Mouse (Mus musculus): ENCODE data around the gene Slc44a3. TPM values are rescaled to one million over a fixed set of nuclear protein-coding genes. Genes with fewer than 3 reads are reported as not detected.
A peak's percentile ranks its signal among the peaks of the same experiment; 100 is the strongest.

Slc44a3 gene
- total RNA-seq, 2 experiments from 2014 or later: not detected

DNA sequence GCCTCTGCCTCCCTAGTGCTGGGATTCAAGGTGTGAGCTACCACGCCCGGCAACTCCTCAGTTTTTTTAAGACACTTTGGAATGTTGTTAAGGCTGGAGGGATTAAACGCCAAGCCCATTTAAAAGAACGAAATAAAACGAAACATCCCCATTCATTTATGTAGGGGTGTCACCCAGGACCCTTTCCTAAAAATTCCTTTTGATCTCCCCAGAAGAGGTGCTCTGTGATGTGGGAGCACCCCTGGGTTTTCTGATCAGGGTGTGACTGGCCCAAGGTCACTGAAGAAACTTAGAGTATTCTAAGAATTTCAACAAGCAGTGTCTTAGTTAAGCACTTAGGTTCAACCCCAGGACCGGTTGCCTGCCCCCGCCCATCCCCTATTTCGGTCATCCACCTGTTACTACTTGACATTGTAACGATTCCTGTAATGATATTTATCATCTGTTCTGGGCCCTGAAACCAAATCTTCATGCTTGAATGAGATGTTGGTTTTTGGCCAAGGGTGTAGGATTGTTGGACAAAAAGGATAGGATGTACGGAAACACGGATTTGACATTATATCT, 103.4 kb downstream of the Slc44a3 start:
- no peak for DNase-seq (ENCODE audit: low spot score in 2 of 2)

GRCm38 (mm10) chr3:121428230-121428629, 104.0 kb downstream of the Slc44a3 start:
- no peak for DNase-seq (ENCODE audit: low spot score in 2 of 2)

GRCm38 (mm10) chr3:121427520-121427908, 104.7 kb downstream of the Slc44a3 start:
- DNase-seq (ENCODE audit: low spot score in 2 of 2): peak; percentile 59 to 71

DNA sequence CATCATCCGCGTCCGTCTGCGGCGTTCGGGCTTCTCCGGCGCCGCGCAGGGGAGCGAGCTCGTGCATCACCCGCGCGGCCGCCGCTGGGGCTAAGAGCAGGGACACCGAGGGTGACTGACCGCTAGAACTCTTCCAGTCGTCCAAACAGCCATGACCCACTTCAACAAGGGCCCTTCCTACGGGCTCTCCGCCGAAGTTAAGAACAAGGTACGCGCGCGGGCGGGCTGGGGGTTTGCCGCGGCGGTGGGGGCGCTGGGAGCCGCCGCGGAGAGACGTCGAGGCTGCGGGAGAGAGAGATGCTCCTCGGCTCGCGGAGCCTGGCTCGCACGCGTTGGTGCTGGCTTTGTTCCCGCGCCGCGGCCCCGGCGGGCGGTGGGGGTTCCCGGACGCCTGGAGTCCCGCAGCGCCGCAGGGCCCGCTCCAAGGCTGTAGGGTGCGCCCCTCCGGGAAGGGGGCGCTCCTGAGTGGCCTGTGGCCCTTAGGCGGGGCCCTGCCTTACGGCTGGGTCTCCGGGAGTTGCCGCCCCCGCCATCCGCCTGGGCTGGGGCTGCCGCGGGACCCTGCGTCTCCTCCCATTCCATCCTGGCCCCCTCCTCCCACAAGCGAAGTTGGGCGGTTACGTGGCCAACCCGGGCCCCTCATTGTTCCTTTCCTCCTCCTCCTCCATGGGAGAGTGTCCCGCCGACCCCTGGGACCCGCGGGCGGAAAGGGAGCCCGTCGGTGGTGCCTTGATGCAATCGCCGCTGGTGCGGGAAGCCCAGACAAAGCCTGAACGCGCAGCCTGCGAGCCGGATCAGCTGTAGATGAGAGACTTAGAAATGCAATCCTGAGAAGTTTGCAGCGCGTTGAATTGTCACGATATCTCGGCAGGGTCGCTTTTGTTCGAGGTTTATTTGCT, 105.3 kb downstream of the Slc44a3 start:
- DNase-seq (ENCODE audit: low spot score in 2 of 2): peak; percentile 75 to 76

DNA sequence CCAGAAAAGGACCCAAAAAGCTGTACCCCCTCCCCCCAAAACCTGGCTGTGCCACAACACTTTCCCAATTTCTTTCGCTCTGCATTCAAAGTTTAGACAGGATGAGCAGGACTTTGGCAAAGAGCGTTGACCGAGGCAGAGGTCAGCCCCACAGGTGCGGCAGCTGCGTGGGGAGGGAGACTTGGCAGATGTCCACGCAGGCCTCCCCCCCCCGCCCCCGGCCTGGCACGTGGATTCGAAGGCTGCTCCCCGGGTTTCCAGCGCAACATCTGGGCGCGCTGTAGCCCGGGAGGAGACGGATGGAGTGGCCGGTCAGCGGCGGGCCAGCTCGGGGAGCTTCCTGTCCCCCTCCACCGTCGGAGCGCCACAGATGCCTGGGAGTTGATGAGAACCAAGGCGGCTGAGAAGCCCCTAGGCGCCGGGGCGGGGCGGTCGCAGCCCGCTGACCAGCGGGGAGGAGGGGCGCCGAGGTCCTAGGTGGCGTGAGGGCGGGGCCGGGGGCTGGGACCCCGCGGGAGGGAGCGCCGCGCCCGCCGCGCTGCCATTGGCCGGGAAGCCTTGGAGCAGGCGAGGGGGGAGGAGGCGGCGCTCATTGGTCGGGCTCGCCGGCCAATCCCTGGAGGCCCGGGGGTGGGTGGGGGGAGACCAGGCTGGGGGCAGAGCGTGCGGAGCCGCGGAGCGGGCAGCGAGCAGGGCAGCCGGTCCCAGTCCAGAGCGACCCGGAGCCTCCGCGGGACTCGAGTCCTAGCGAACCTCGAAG, 106.2 kb downstream of the Slc44a3 start, which contains the start of gene Cnn3:
Cnn3 (plus strand) TSS at position 637 of the 760 bp plus-strand sequence.
- DNase-seq (ENCODE audit: low spot score in 2 of 2): peak; percentile 74 to 91

DNA sequence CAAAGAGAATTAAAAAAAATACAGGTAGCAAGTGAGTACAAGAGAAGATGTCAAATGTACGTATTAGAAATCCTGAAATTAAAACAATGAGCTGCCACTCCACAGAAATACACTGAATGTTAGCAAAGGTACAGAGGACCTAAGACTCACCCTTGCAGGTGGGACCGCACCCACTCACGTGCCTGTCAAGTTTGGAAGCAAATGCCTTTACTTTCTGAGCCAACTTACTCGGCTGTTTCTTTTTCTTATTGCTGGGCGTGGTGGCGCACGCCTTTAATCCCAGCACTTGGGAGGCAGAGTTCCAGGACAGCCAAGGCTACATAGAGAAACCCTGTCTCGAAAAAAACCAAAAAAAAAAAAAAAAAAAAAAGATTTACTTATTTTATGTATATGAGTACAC, 109.8 kb downstream of the Slc44a3 start:
- DNase-seq (ENCODE audit: low spot score in 2 of 2): no peak

GRCm38 (mm10) chr3:121418850-121419435, 113.3 kb downstream of the Slc44a3 start:
- DNase-seq (ENCODE audit: low spot score in 2 of 2): no peak

DNA sequence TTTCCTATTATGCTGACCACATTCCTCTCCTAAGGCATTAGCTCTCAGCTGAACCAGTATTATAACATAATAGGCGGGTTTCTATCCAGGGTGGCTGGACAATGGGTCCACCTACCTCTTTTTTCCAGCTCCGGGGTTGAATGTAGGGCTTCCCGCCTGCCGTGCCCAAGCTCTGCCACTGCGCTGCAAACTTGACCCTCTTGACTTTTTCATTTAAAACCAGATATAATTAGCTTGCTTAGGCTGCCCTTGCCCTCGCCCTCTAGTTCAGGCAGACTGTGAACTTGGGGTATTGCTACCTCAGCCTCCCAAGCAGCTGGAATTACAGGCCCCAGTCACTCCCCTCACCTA, 114.0 kb downstream of the Slc44a3 start:
- DNase-seq (ENCODE audit: low spot score in 2 of 2): no peak

- no peak for DNase-seq (ENCODE audit: low spot score in 2 of 2)
Observed at GRCm38 (mm10) chr3:121417379-121418250, 114.6 kb downstream of the Slc44a3 start.

GRCm38 (mm10) chr3:121416171-121417154, 115.7 kb downstream of the Slc44a3 start:
- DNase-seq (ENCODE audit: low spot score in 2 of 2): no peak

- no peak for DNase-seq (ENCODE audit: low spot score in 2 of 2)
Observed at GRCm38 (mm10) chr3:121411450-121411849, 120.8 kb downstream of the Slc44a3 start.

Other genes with a start within 250 kb of the Slc44a3 start
- gene Tmem56, start 249.3 kb downstream of the Slc44a3 start, total RNA-seq (2021): 10 to 100 TPM; 25.4 to 28.3 TPM
- gene Alg14, start 240.6 kb downstream of the Slc44a3 start, total RNA-seq (2021): 10 to 100 TPM; 18.6 to 21.7 TPM
- 100 to 1,000 TPM; 110 to 126 TPM for gene Cnn3, start 105.9 kb downstream of the Slc44a3 start, total RNA-seq (2021)
- not detected for gene 4930432M17Rik, start 138.4 kb upstream of the Slc44a3 start, total RNA-seq (2021)
- 10 to 100 TPM; 47.2 to 47.3 TPM for gene F3, start 191.1 kb upstream of the Slc44a3 start, total RNA-seq (2021)